Mouse (Mus musculus) lung, adult 2 months (tissue): ENCODE measurements around the gene Fam163b.

Source experiments
- CTCF ChIP-seq: fragments of 200-500 bp; IDR thresholded peaks from 2 replicates; pipeline ENCODE4 v1.5.1; 2011; ENCODE audit warnings: mild to moderate bottlenecking, low read length, control low read depth; ENCODE audit not compliant: insufficient read depth
- POLR2A ChIP-seq: fragments of 200-500 bp; IDR thresholded peaks from 2 replicates; pipeline ENCODE4 v1.6.1; 2011; ENCODE audit warnings: low read depth, mild to moderate bottlenecking, control low read depth, low read length, borderline replicate concordance; ENCODE audit errors: extremely low read depth

- TF ChIP-seq CTCF (no peak), POLR2A (no peak)
Observed at GRCm38 (mm10) chr2:27149457-27149856, 7.2 kb upstream of the Fam163b start.
